Mouse (Mus musculus) embryonic facial prominence, embryonic 12.5 days (tissue): ENCODE results near the gene Gpr26. TPM values are rescaled to one million over a fixed set of nuclear protein-coding genes. Genes with fewer than 3 reads are reported as not detected.

ENCODE experiments used
- ATAC-seq: fragments of 200-750 bp; cut with Nextera tagmentation; 2 replicates; pipeline ENCODE4 v1.8.0; 2017; ENCODE audit not compliant: insufficient number of reproducible peaks, insufficient read depth, low FRiP score, low TSS enrichment
- H3K27ac ChIP-seq: fragments of 300-500 bp; sonication (generic); 2 replicates; pipeline ENCODE4 v1.5.1; 2016; ENCODE audit warnings: mild to moderate bottlenecking
- H3K27me3 ChIP-seq: fragments of 300-500 bp; sonication (generic); 2 replicates; pipeline ENCODE4 v1.6.1; 2016; ENCODE audit warnings: mild to moderate bottlenecking, moderate library complexity
- H3K36me3 ChIP-seq: fragments of 300-500 bp; sonication (generic); 2 replicates; pipeline ENCODE4 v1.6.1; 2016; ENCODE audit warnings: mild to moderate bottlenecking
- H3K4me1 ChIP-seq: fragments of 300-500 bp; sonication (generic); 2 replicates; pipeline ENCODE4 v1.6.1; 2016
- H3K4me2 ChIP-seq: fragments of 300-500 bp; sonication (generic); replicated peaks from 2 replicates; pipeline ENCODE4 v1.6.1; 2016; ENCODE audit warnings: mild to moderate bottlenecking, moderate library complexity
- H3K4me3 ChIP-seq: fragments of 300-500 bp; sonication (generic); 2 replicates; pipeline ENCODE4 v1.5.1; 2016; ENCODE audit warnings: mild to moderate bottlenecking
- H3K9ac ChIP-seq: fragments of 300-500 bp; sonication (generic); 2 replicates; pipeline ENCODE4 v1.6.1; 2016; ENCODE audit warnings: mild to moderate bottlenecking, moderate library complexity
- H3K9me3 ChIP-seq: fragments of 300-500 bp; sonication (generic); 2 replicates; pipeline ENCODE4 v1.6.1; 2016; ENCODE audit warnings: mild to moderate bottlenecking, moderate library complexity
- WGBS: fragments of 180-500 bp; shearing (Covaris S2); methylation state at CpG from one replicate; pipeline ENCODE4 v1.1.7; 2016; 5-methylcytosine and 5-hydroxymethylcytosine counted together
- polyA plus RNA-seq: library from polyadenylated mRNA; unstranded; fragments of >200 nt; fragmentation: Nextera tagmentation; extraction: Ambion mirVana; gene quantifications from 2 replicates; pipeline ENCODE4 v1.2.1, GENCODE M21; 2016

Gpr26 gene
- polyA plus RNA-seq = 0.04 and 0.08 TPM in 2 replicates

GRCm38 (mm10) chr7:131966023-131966915 lies at the start of gene Gpr26:
Gpr26 (plus strand) TSS chr7:131966460.
- no peaks in the 10 kb centered on the region for H3K36me3 ChIP-seq
- ATAC-seq = no peak
- no peak within 1 kb of the TSS for H3K27ac ChIP-seq
- peak within 1 kb of the TSS; percentile 44 for H3K4me2 ChIP-seq
- WGBS = 1% methylated on average over 32 of the region's 32 CpGs
- peak within 1 kb of the TSS; percentile 21 for H3K4me3 ChIP-seq
- no peaks in the 10 kb centered on the region for H3K9me3 ChIP-seq
- H3K9ac ChIP-seq = no peak within 1 kb of the TSS
- H3K4me1 ChIP-seq = peaks cover 5% of the 10 kb centered on the region; the same call in 1 of the 2 replicates
- H3K27me3 ChIP-seq = peaks cover 51% of the 10 kb centered on the region

- Histone ChIP-seq H3K27ac (no peak overlapping the region), H3K27me3 (no peaks in the 10 kb centered on the region), H3K4me1 (no peaks in the 10 kb centered on the region), H3K4me3 (no peak overlapping the region), H3K9ac (no peak overlapping the region), H3K4me2 (no peak overlapping the region), H3K9me3 (no peaks in the 10 kb centered on the region), H3K36me3 (no peaks in the 10 kb centered on the region)
- no peak for ATAC-seq
- 48% methylated on average over 7 of the region's 7 CpGs for WGBS
These were observed 48.9 kb upstream of the Gpr26 start for GRCm38 (mm10) chr7:131917384-131917783.

DNA sequence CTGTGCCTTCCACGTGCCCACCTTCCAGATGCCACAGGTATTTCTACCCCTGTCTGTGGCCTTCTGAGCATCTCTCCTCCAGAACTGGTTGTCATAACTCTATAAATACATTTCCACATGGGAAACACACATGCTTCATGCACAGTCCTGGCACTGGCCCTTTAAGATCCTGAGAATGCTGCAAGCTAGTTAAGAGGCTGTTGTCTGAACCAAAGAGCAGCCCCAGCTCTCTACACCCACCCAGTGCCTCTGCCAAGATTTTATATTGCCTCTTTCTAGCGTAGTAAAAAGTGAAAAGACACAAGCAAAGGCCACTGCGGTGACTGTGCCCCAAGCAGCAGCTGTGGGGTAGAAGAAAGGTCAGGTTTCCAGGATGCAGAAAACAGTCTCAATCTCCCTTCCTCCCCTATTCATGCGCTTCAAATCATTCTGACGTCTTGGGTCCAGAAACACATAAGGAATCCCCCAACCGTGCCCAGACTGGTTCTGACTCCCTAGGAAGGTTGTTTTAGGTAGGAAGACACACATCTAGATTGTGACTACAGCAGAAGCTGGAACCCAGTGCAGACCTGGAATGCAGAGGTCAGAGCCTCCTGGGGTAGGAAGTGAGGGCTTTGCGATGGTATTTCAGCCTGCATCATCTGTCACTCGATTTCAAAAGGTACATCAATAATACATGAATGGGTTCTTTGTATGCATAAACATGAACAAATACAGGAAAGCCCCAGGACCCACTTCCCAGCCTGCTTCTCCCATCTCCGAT lies 38.8 kb upstream of the Gpr26 start:
- Histone ChIP-seq H3K4me1 (peaks cover 4% of the 10 kb centered on the region; the same call in 1 of the 2 replicates), H3K9ac (no peak overlapping the region), H3K4me2 (no peak overlapping the region), H3K27ac (no peak overlapping the region), H3K27me3 (no peaks in the 10 kb centered on the region), H3K36me3 (no peaks in the 10 kb centered on the region), H3K4me3 (no peak overlapping the region), H3K9me3 (no peaks in the 10 kb centered on the region)
- WGBS = 37% methylated on average over 9 of the region's 9 CpGs
- no peak for ATAC-seq

DNA sequence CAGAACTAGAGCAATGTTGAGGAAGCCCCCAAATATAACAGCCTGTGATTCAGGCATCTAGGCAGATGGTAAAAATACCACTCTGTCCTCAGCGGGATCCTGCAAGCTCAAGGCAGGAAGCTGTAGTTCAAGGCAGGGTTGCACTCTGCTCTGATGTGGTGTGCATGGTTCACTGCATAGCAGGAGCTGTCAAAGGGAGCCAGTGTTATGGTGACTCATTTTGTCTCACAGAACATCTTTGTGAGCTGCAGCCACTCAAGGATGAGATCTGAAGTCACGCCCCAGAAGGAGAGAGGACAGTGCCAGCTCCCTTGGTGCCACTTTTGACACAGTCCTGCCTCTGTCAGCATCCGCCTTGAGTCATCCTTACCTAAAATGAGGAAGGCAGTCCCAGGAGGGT lies 28.6 kb upstream of the Gpr26 start:
- WGBS = 77% methylated on average over 3 of the region's 3 CpGs
- no peaks in the 10 kb centered on the region for H3K4me1 ChIP-seq
- no peak overlapping the region for H3K4me3 ChIP-seq
- no peak overlapping the region for H3K27ac ChIP-seq
- no peak for ATAC-seq
- 0 out of 2 replicates have a peak, but pooled peaks cover 4% of the 10 kb centered on the region for H3K27me3 ChIP-seq
- H3K4me2 ChIP-seq = no peak overlapping the region
- no peak overlapping the region for H3K9ac ChIP-seq
- no peaks in the 10 kb centered on the region for H3K9me3 ChIP-seq
- H3K36me3 ChIP-seq = no peaks in the 10 kb centered on the region

GRCm38 (mm10) chr7:131951131-131951530 lies 15.1 kb upstream of the Gpr26 start:
- 70% methylated on average over 5 of the region's 5 CpGs for WGBS
- H3K4me2 ChIP-seq = no peak overlapping the region
- H3K9me3 ChIP-seq = no peaks in the 10 kb centered on the region
- ATAC-seq = no peak
- H3K4me3 ChIP-seq = no peak overlapping the region
- H3K9ac ChIP-seq = no peak overlapping the region
- no peak overlapping the region for H3K27ac ChIP-seq
- no peaks in the 10 kb centered on the region for H3K36me3 ChIP-seq
- no peaks in the 10 kb centered on the region for H3K27me3 ChIP-seq
- no peaks in the 10 kb centered on the region for H3K4me1 ChIP-seq

DNA sequence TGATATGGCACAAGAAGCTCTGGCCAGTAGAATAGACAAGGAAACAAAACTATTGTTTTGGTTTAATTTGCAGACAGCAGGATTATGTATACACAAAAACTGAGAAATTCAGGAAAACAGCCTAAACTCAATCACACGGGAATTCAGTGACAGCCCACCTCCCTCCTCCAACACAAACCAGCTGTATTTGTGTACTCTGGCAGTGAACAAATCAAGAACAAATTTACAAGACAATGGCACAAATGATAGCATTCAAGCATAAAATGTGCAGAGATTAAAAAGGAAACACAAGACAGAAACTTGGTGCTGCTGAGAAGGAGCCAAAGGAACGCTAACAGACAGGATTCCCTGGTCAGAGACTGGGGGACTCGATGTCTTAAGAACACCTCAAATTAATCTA lies 12.9 kb upstream of the Gpr26 start:
- Histone ChIP-seq H3K36me3 (no peaks in the 10 kb centered on the region), H3K4me1 (no peaks in the 10 kb centered on the region), H3K4me2 (no peak overlapping the region), H3K27ac (no peak overlapping the region), H3K9me3 (no peaks in the 10 kb centered on the region), H3K27me3 (no peaks in the 10 kb centered on the region), H3K9ac (no peak overlapping the region), H3K4me3 (no peak overlapping the region)
- no peak for ATAC-seq
- 65% methylated on average over 3 of the region's 3 CpGs for WGBS

- no peaks in the 10 kb centered on the region for H3K36me3 ChIP-seq
- H3K9me3 ChIP-seq = no peaks in the 10 kb centered on the region
- ATAC-seq = no peak
- H3K27ac ChIP-seq = no peak overlapping the region
- no peak overlapping the region for H3K9ac ChIP-seq
- WGBS = 59% methylated on average over 1 of the region's 1 CpGs
- H3K27me3 ChIP-seq = no peaks in the 10 kb centered on the region
- H3K4me1 ChIP-seq = no peaks in the 10 kb centered on the region
- H3K4me3 ChIP-seq = no peak overlapping the region
- no peak overlapping the region for H3K4me2 ChIP-seq
These were observed 7.6 kb upstream of the Gpr26 start for GRCm38 (mm10) chr7:131958705-131959104.

DNA sequence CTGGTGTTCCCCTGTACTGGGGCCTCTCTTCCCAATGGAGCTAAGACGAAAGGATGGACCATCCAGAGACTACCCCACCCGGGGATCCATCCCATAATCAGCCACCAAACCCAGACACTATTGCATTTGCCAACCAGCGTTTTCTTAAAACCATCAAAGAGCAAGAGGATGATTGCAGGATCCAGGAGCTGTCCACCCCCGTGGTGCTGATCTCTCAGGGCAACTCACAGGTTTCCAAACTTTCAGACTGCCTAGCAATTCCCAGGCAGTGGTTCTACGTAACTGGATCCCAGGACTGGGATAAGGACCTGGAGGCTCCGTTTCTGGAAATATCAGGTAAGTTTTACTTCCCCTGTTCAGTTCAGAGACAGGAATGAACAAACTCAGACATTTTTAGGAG lies 5.7 kb upstream of the Gpr26 start:
- H3K9me3 ChIP-seq = no peaks in the 10 kb centered on the region
- H3K4me3 ChIP-seq = no peak overlapping the region
- WGBS = 25% methylated on average over 6 of the region's 6 CpGs
- H3K4me2 ChIP-seq = no peak overlapping the region
- ATAC-seq = no peak
- H3K9ac ChIP-seq = no peak overlapping the region
- no peak overlapping the region for H3K27ac ChIP-seq
- H3K36me3 ChIP-seq = no peaks in the 10 kb centered on the region
- no peaks in the 10 kb centered on the region for H3K4me1 ChIP-seq
- peaks cover 11% of the 10 kb centered on the region for H3K27me3 ChIP-seq

DNA sequence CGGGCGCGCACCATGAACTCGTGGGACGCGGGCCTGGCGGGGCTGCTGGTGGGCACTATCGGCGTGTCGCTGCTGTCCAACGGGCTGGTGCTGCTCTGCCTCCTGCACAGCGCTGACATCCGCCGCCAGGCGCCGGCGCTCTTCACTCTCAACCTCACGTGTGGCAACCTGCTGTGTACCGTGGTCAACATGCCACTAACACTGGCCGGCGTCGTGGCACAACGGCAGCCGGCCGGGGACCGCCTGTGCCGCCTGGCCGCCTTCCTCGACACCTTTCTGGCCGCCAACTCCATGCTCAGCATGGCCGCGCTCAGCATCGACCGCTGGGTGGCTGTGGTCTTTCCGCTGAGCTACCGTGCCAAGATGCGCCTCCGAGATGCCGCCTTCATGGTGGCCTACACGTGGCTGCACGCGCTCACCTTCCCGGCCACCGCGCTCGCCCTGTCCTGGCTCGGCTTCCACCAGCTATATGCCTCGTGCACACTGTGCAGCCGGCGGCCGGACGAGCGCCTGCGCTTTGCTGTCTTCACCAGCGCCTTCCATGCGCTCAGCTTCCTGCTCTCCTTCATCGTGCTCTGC lies 745 bp downstream of the Gpr26 start:
- no peaks in the 10 kb centered on the region for H3K36me3 ChIP-seq
- no peak for ATAC-seq
- peaks cover 5% of the 10 kb centered on the region; the same call in 1 of the 2 replicates for H3K4me1 ChIP-seq
- H3K27me3 ChIP-seq = peaks cover 51% of the 10 kb centered on the region
- peak overlapping the region; percentile 44 for H3K4me2 ChIP-seq
- WGBS = 6% methylated on average over 56 of the region's 57 CpGs
- no peak overlapping the region for H3K27ac ChIP-seq
- H3K4me3 ChIP-seq = peak overlapping the region; percentile 21
- H3K9me3 ChIP-seq = no peaks in the 10 kb centered on the region
- no peak overlapping the region for H3K9ac ChIP-seq

- Histone ChIP-seq H3K27me3 (peaks cover 43% of the 10 kb centered on the region), H3K36me3 (no peaks in the 10 kb centered on the region), H3K9ac (no peak overlapping the region), H3K4me2 (no peak overlapping the region), H3K4me3 (no peak overlapping the region), H3K9me3 (no peaks in the 10 kb centered on the region), H3K4me1 (peaks cover 5% of the 10 kb centered on the region; the same call in 1 of the 2 replicates), H3K27ac (no peak overlapping the region)
- no peak for ATAC-seq
- WGBS = 52% methylated on average over 3 of the region's 3 CpGs
These were observed 4.0 kb downstream of the Gpr26 start for GRCm38 (mm10) chr7:131970255-131970654.

- peaks cover 5% of the 10 kb centered on the region; the same call in 1 of the 2 replicates for H3K27me3 ChIP-seq
- ATAC-seq = no peak
- H3K4me3 ChIP-seq = no peak overlapping the region
- H3K36me3 ChIP-seq = no peaks in the 10 kb centered on the region
- H3K9me3 ChIP-seq = no peaks in the 10 kb centered on the region
- H3K4me2 ChIP-seq = no peak overlapping the region
- H3K27ac ChIP-seq = no peak overlapping the region
- WGBS = 67% methylated on average over 6 of the region's 6 CpGs
- no peak overlapping the region for H3K9ac ChIP-seq
- no peaks in the 10 kb centered on the region for H3K4me1 ChIP-seq
These were observed 9.6 kb downstream of the Gpr26 start for GRCm38 (mm10) chr7:131975867-131976266.
